Comparison of ENCODE assay signal across 9 mouse cellular contexts in genomic region chr13:105444238-105444894, GRCm38 (mm10). TPM values are rescaled to one million over a fixed set of nuclear protein-coding genes. Genes with fewer than 3 reads are reported as not detected.
DNase-seq lines count a peak whose midpoint lies in the region; ATAC-seq and TF ChIP-seq lines count a peak whose summit lies in the region.
"Had no signal": no experiment of that assay in that cellular context is flagged by ENCODE, and none has a peak within 500 bp of the region (broad histone marks: within the 10 kb centered on the region; RNA-seq: fewer than 3 reads in every experiment).

No protein-coding gene starts in this region.

- intact Hi-C loops in heart, postnatal 36 days (cut with DNase I): loop anchor here (10.0 kb wide), 1 partner anchor 1270 kb away; no protein-coding TSS in a partner anchor
- intact Hi-C loops in left cerebral cortex, adult 2 months (cut with DNase I): loop anchor here (10.0 kb wide), 2 partner anchors 720 to 1440 kb away; no protein-coding TSS in a partner anchor
- intact Hi-C loops in heart, adult 2 months (cut with DNase I): no loop called here

- H3K4me2 ChIP-seq in heart, embryonic 12.5 days: no peak overlapping the region
- H3K4me2 ChIP-seq in forebrain, embryonic 13.5 days: peak overlapping the region; percentile 84
- peak overlapping the region; percentile 75 for H3K4me2 ChIP-seq in neural tube, embryonic 13.5 days

- WGBS in heart, embryonic 12.5 days: 1% methylated on average over 39 of the region's 39 CpGs
- under 1% methylated on average over 39 of the region's 39 CpGs for WGBS in forebrain, embryonic 13.5 days
- under 1% methylated on average over 39 of the region's 39 CpGs for WGBS in neural tube, embryonic 13.5 days
- WGBS in heart, adult 2 months: 2% methylated on average over 39 of the region's 39 CpGs

- no peaks in the 10 kb centered on the region for H3K36me3 ChIP-seq in heart, embryonic 12.5 days
- H3K36me3 ChIP-seq in forebrain, embryonic 13.5 days (ENCODE audit: poor library complexity, severe bottlenecking): no peaks in the 10 kb centered on the region
- no peaks in the 10 kb centered on the region for H3K36me3 ChIP-seq in neural tube, embryonic 13.5 days
- no peaks in the 10 kb centered on the region for H3K36me3 ChIP-seq in heart, adult 2 months (ENCODE audit: control insufficient read depth, insufficient read depth, low read length)

- no peak overlapping the region for H3K27ac ChIP-seq in heart, embryonic 12.5 days (ENCODE audit: poor library complexity, severe bottlenecking)
- H3K27ac ChIP-seq in forebrain, embryonic 13.5 days: no peak overlapping the region
- H3K27ac ChIP-seq in left cerebral cortex, adult 2 months: peak overlapping the region; percentile 30
- no peak overlapping the region for H3K27ac ChIP-seq in neural tube, embryonic 13.5 days (replicated peaks)
- H3K27ac ChIP-seq in heart, adult 2 months: no peak overlapping the region

- no peaks in the 10 kb centered on the region for H3K79me2 ChIP-seq in heart, adult 2 months (replicated peaks; ENCODE audit: control insufficient read depth, insufficient read depth, low read length)

- H3K4me3 ChIP-seq in heart, embryonic 12.5 days: no peak overlapping the region
- peak overlapping the region; percentile 43 for H3K4me3 ChIP-seq in forebrain, embryonic 13.5 days
- H3K4me3 ChIP-seq in left cerebral cortex, adult 2 months: peak overlapping the region; percentile 64
- peak overlapping the region; percentile 45 for H3K4me3 ChIP-seq in neural tube, embryonic 13.5 days
- no peak overlapping the region for H3K4me3 ChIP-seq in heart, adult 2 months

- no peak for DNase-seq in heart, postnatal 36 days
- DNase-seq in left cerebral cortex, adult 2 months (ENCODE audit: extremely low spot score in 1 of 2, low spot score in 2 of 2): peak; percentile 46 to 60
- no peak for DNase-seq in adrenal gland, postnatal 10 days
- no peak for DNase-seq in heart, adult 2 months
- DNase-seq in adrenal gland, adult (ENCODE audit: inconsistent age in 2 of 2, low spot score in 1 of 2): no peak

- TF ChIP-seq EP300 in heart, adult 2 months (IDR thresholded peaks at IDR 0.05; ENCODE audit: insufficient read depth, low read depth, low read length): no peak

- no peak for TF ChIP-seq CTCF in left cerebral cortex, adult 2 months (IDR thresholded peaks at IDR 0.05)
- no peak for TF ChIP-seq CTCF in heart, adult 2 months (IDR thresholded peaks at IDR 0.05)

- no peaks in the 10 kb centered on the region; the same call in 1 of the 2 replicates for H3K9me3 ChIP-seq in heart, embryonic 12.5 days (replicated peaks)
- no peaks in the 10 kb centered on the region for H3K9me3 ChIP-seq in forebrain, embryonic 13.5 days (replicated peaks)
- no peaks in the 10 kb centered on the region for H3K9me3 ChIP-seq in neural tube, embryonic 13.5 days

- ATAC-seq in heart, embryonic 12.5 days (ENCODE audit: insufficient number of reproducible peaks, low FRiP score): 0 out of 2 replicates have a peak, but pooled peaks have one; percentile 22
- ATAC-seq in forebrain, embryonic 13.5 days: peak; percentile 69
- ATAC-seq in neural tube, embryonic 13.5 days (ENCODE audit: low read depth): peak; percentile 73

- no peak overlapping the region for H3K9ac ChIP-seq in heart, embryonic 12.5 days
- H3K9ac ChIP-seq in forebrain, embryonic 13.5 days: peak overlapping the region; percentile 35; the same call in 1 of the 2 replicates
- H3K9ac ChIP-seq in neural tube, embryonic 13.5 days: peak overlapping the region; percentile 63
- H3K9ac ChIP-seq in heart, adult 2 months (ENCODE audit: low read depth, low read length): no peak overlapping the region

- no peak for TF ChIP-seq POLR2A in heart, adult 2 months (IDR thresholded peaks at IDR 0.05; ENCODE audit: insufficient read depth, low read depth, low read length)

- no peaks in the 10 kb centered on the region for H3K4me1 ChIP-seq in heart, embryonic 12.5 days (replicated peaks)
- peaks cover 21% of the 10 kb centered on the region for H3K4me1 ChIP-seq in forebrain, embryonic 13.5 days
- H3K4me1 ChIP-seq in neural tube, embryonic 13.5 days (replicated peaks): peaks cover 17% of the 10 kb centered on the region
- no peaks in the 10 kb centered on the region for H3K4me1 ChIP-seq in heart, adult 2 months (ENCODE audit: control insufficient read depth, insufficient read depth, low read length)

- peaks cover 47% of the 10 kb centered on the region for H3K27me3 ChIP-seq in heart, embryonic 12.5 days (replicated peaks)
- H3K27me3 ChIP-seq in forebrain, embryonic 13.5 days: peaks cover 43% of the 10 kb centered on the region
- H3K27me3 ChIP-seq in neural tube, embryonic 13.5 days: peaks cover 52% of the 10 kb centered on the region
- H3K27me3 ChIP-seq in heart, adult 2 months (ENCODE audit: control insufficient read depth, insufficient read depth, low read length): no peaks in the 10 kb centered on the region; the same call in 1 of the 2 replicates

RNA-seq across cellular contexts. Expression of gene Htr1a, which starts 0.9 kb away (rescaled TPM):
- not detected in 2 replicates for polyA plus RNA-seq in heart, embryonic 12.5 days (2016; fragmentation: Nextera tagmentation; extraction: Ambion mirVana)
- not detected for total RNA-seq in heart, postnatal 36 days (2021)
- polyA plus RNA-seq in forebrain, embryonic 13.5 days (2015; fragmentation: Nextera tagmentation; extraction: Ambion mirVana): 0.28 and 0.35 TPM in 2 replicates
- total RNA-seq in left cerebral cortex, adult 2 months (2021): 10 to 100 TPM; 11.6 to 11.7 TPM
- polyA plus RNA-seq in neural tube, embryonic 13.5 days (2015; fragmentation: Nextera tagmentation; extraction: Ambion mirVana): 1.2 and 1.4 TPM in 2 replicates
- total RNA-seq in adrenal gland, postnatal 10 days (2021): not detected
- not detected for total RNA-seq in heart, adult 2 months (2021)
- not detected in 2 replicates for polyA plus RNA-seq in heart, adult 2 months (2012; rRNA removed)
- polyA plus RNA-seq: lung, embryonic 16.5 days had no signal

Comparison
In these comparisons a context has a peak if more than half of its experiments do, and no peak if none do; other contexts are left out.
1. ATAC-seq: peak in every context shown above with its lines; median percentile 73 in neural tube, embryonic 13.5 days; 69 in forebrain, embryonic 13.5 days; 22 in heart, embryonic 12.5 days.
2. H3K4me3 ChIP-seq: peak in forebrain, embryonic 13.5 days (single experiment), left cerebral cortex, adult 2 months (single experiment) and neural tube, embryonic 13.5 days (single experiment); none in heart, embryonic 12.5 days (single experiment) and heart, adult 2 months (single experiment).
3. H3K9ac ChIP-seq: peak in forebrain, embryonic 13.5 days (single experiment) and neural tube, embryonic 13.5 days (single experiment); none in heart, embryonic 12.5 days (single experiment) and heart, adult 2 months (single experiment).
4. DNase-seq: peak in left cerebral cortex, adult 2 months (2 of 2); none in heart, postnatal 36 days (0 of 2), adrenal gland, postnatal 10 days (single experiment), heart, adult 2 months (0 of 2) and adrenal gland, adult (0 of 2).
5. RNA of gene Htr1a, which starts 0.9 kb away (total RNA-seq): 11.6 to 11.7 TPM in left cerebral cortex, adult 2 months; not detected in heart, postnatal 36 days, not detected in adrenal gland, postnatal 10 days and not detected in heart, adult 2 months; every median in the first group is over 10 times any median in the second.